Mouse (Mus musculus) heart, adult 2 months (tissue): ENCODE results near the gene Odf4. TPM values are rescaled to one million over a fixed set of nuclear protein-coding genes. Genes with fewer than 3 reads are reported as not detected.
A peak's percentile ranks its signal among the peaks of the same experiment; 100 is the strongest.

Experiments
- DNase-seq, 2 experiments: peaks; one replicate each; pipeline ENCODE4 v3.0.0; 2021
- H3K27ac ChIP-seq: fragments of 200-600 bp; 2 replicates; pipeline ENCODE4 v1.8.1; 2022
- H3K27me3 ChIP-seq: fragments of 200-500 bp; 2 replicates; pipeline ENCODE4 v1.6.1; 2012; ENCODE audit warnings: mild to moderate bottlenecking, low read length, inconsistent platforms, mixed read lengths; ENCODE audit not compliant: control insufficient read depth, insufficient read depth
- H3K36me3 ChIP-seq: fragments of 200-500 bp; 2 replicates; pipeline ENCODE4 v1.6.1; 2012; ENCODE audit warnings: low read length, inconsistent platforms; ENCODE audit not compliant: control insufficient read depth, insufficient read depth
- H3K4me1 ChIP-seq: fragments of 200-500 bp; 2 replicates; pipeline ENCODE4 v1.6.1; 2011; ENCODE audit warnings: low read length; ENCODE audit not compliant: control insufficient read depth, insufficient read depth
- H3K4me3 ChIP-seq: fragments of 200-600 bp; 2 replicates; pipeline ENCODE4 v1.8.1; 2022
- H3K79me2 ChIP-seq: fragments of 200-500 bp; replicated peaks from 2 replicates; pipeline ENCODE4 v1.6.1; 2012; ENCODE audit warnings: mild to moderate bottlenecking, inconsistent platforms, low read length, moderate library complexity, mixed read lengths; ENCODE audit not compliant: control insufficient read depth, insufficient read depth
- H3K9ac ChIP-seq: fragments of 200-500 bp; 2 replicates; pipeline ENCODE4 v1.6.1; 2012; ENCODE audit warnings: low read depth, mild to moderate bottlenecking, control low read depth, inconsistent platforms, low read length, mixed read lengths
- CTCF ChIP-seq: fragments of 200-600 bp; IDR thresholded peaks from 2 replicates; pipeline ENCODE4 v1.8.1; 2022; ENCODE audit warnings: antibody characterized with exemption, mild to moderate bottlenecking, moderate library complexity
- EP300 ChIP-seq: fragments of 200-500 bp; IDR thresholded peaks from 2 replicates; pipeline ENCODE4 v1.6.1; 2011; ENCODE audit warnings: low read depth, low read length, control low read depth; ENCODE audit not compliant: insufficient read depth
- POLR2A ChIP-seq: fragments of 200-500 bp; IDR thresholded peaks from 2 replicates; pipeline ENCODE4 v1.6.1; 2011; ENCODE audit warnings: mild to moderate bottlenecking, low read depth, low read length, control low read depth; ENCODE audit not compliant: insufficient read depth
- WGBS: fragments of 180-500 bp; shearing (Covaris S2); methylation state at CpG from one replicate; pipeline ENCODE4 v1.1.7; 2018; 5-methylcytosine and 5-hydroxymethylcytosine counted together
- intact Hi-C: fragments of 180-260 bp; cut with DNase I; formaldehyde crosslinking; loops from one replicate; pipeline ENCODE4 v1.15.1; 2025
- polyA plus RNA-seq: library from polyadenylated mRNA; depleted of rRNA; stranded (reverse); fragments of >200 nt; gene quantifications from 2 replicates; pipeline ENCODE4 v1.2.3, GENCODE M21; 2012
- total RNA-seq, 2 experiments: library from RNA; stranded (reverse); gene quantifications; 2 replicates each; pipeline ENCODE4 v1.2.3; 2021

Odf4 gene
- total and polyA plus RNA-seq, 3 experiments = 0.25 TPM; not detected in 2

GRCm38 (mm10) chr11:68968752-68969151 lies 41.9 kb upstream of the Odf4 start:
- no peaks in the 10 kb centered on the region for H3K79me2 ChIP-seq
- no peak overlapping the region for H3K4me3 ChIP-seq
- H3K4me1 ChIP-seq = peaks cover 6% of the 10 kb centered on the region
- no peaks in the 10 kb centered on the region for H3K36me3 ChIP-seq
- TF ChIP-seq POLR2A = no peak
- TF ChIP-seq CTCF = no peak
- no peak for TF ChIP-seq EP300
- WGBS = 87% methylated on average over 11 of the region's 11 CpGs
- H3K27ac ChIP-seq = no peak overlapping the region
- H3K27me3 ChIP-seq = no peaks in the 10 kb centered on the region
- DNase-seq = no peak
- intact Hi-C loops = loop anchor here (5.0 kb wide), 2 partner anchors 69 to 154 kb away; partner anchors contain the start of genes 9130213A22Rik and Hes7
- no peak overlapping the region for H3K9ac ChIP-seq

- peak within 1 kb of the TSS; percentile 80 for H3K27ac ChIP-seq
- peak; percentile 91 to 95 for DNase-seq
- TF ChIP-seq EP300 = no peak
- TF ChIP-seq CTCF = peak; percentile 50
- peak; percentile 60; the same call in 1 of the 2 replicates for TF ChIP-seq POLR2A
- peaks cover 4% of the 10 kb centered on the region for H3K4me1 ChIP-seq
- no peaks in the 10 kb centered on the region for H3K36me3 ChIP-seq
- WGBS = under 1% methylated on average over 50 of the region's 50 CpGs
- H3K79me2 ChIP-seq = no peaks in the 10 kb centered on the region
- intact Hi-C loops = loop anchor here (2.0 to 5.0 kb wide), 3 partner anchors 15 to 155 kb away; partner anchors contain the start of genes 9130213A22Rik and Hes7
- H3K4me3 ChIP-seq = peak within 1 kb of the TSS; percentile 59
- H3K9ac ChIP-seq = peak within 1 kb of the TSS; percentile 64
- no peaks in the 10 kb centered on the region for H3K27me3 ChIP-seq
Measured at GRCm38 (mm10) chr11:68967337-68968282, 40.7 kb upstream of the Odf4 start, which contains the start of gene Slc25a35. Slc25a35 (plus strand) TSS chr11:68968131.

GRCm38 (mm10) chr11:68966554-68966953 lies 39.7 kb upstream of the Odf4 start:
- H3K27me3 ChIP-seq = no peaks in the 10 kb centered on the region
- no peak overlapping the region for H3K4me3 ChIP-seq
- no peaks in the 10 kb centered on the region for H3K36me3 ChIP-seq
- 38% methylated on average over 1 of the region's 1 CpGs for WGBS
- no peaks in the 10 kb centered on the region for H3K79me2 ChIP-seq
- intact Hi-C loops = loop anchor here (1.0 to 5.0 kb wide), 4 partner anchors 16 to 156 kb away; partner anchors contain the start of genes 9130213A22Rik and Hes7
- H3K4me1 ChIP-seq = peaks cover 5% of the 10 kb centered on the region
- H3K9ac ChIP-seq = no peak overlapping the region
- peak overlapping the region; percentile 41 for H3K27ac ChIP-seq
- no peak for DNase-seq
- no peak for TF ChIP-seq CTCF
- TF ChIP-seq POLR2A = no peak
- TF ChIP-seq EP300 = no peak

GRCm38 (mm10) chr11:68965845-68966244 lies 39.0 kb upstream of the Odf4 start:
- Histone ChIP-seq H3K27ac (peak overlapping the region; percentile 41; the same call in 1 of the 2 replicates), H3K9ac (no peak overlapping the region), H3K27me3 (no peaks in the 10 kb centered on the region), H3K79me2 (no peaks in the 10 kb centered on the region), H3K36me3 (no peaks in the 10 kb centered on the region), H3K4me3 (no peak overlapping the region), H3K4me1 (peaks cover 5% of the 10 kb centered on the region)
- intact Hi-C loops = loop anchor here (1.0 to 5.0 kb wide), 4 partner anchors 17 to 156 kb away; partner anchors contain the start of genes 9130213A22Rik and Hes7
- DNase-seq = peak; percentile 46 to 55
- peak; percentile 79 for TF ChIP-seq CTCF
- TF ChIP-seq POLR2A = no peak
- WGBS = 28% methylated on average over 3 of the region's 3 CpGs

- Histone ChIP-seq H3K9ac (no peak overlapping the region), H3K36me3 (no peaks in the 10 kb centered on the region), H3K27me3 (no peaks in the 10 kb centered on the region), H3K79me2 (no peaks in the 10 kb centered on the region), H3K4me3 (no peak overlapping the region), H3K27ac (no peak overlapping the region), H3K4me1 (peaks cover 5% of the 10 kb centered on the region)
- intact Hi-C loops = loop anchor here (5.0 kb wide), 2 partner anchors 72 to 157 kb away; partner anchors contain the start of genes 9130213A22Rik and Hes7
- DNase-seq = no peak
- TF ChIP-seq POLR2A = no peak
- TF ChIP-seq CTCF = no peak
- no peak for TF ChIP-seq EP300
Measured at GRCm38 (mm10) chr11:68965050-68965449, 38.2 kb upstream of the Odf4 start.
